Mouse (Mus musculus): ENCODE measurements around the gene Ddo. TPM values are rescaled to one million over a fixed set of nuclear protein-coding genes. Genes with fewer than 3 reads are reported as not detected.
A peak's percentile ranks its signal among the peaks of the same experiment; 100 is the strongest.

The Ddo gene
- total RNA-seq (2021) (10 to 100 TPM; 33.8 to 34.1 TPM), polyA plus RNA-seq (2012; rRNA removed) (33.5 and 62.6 TPM in 2 replicates)
- long read RNA-seq, transcript Ddo-201 (5 exons, 3,000 nt), result major isoform, 25 of 32 reads
- long read RNA-seq, partial matches to known transcripts, result 0 of 32 reads
- long read RNA-seq, other reads (novel, unspliced or antisense), result 7 of 32 reads

- H3K9ac ChIP-seq (ENCODE audit: low read depth, low read length), result peak within 1 kb of the TSS; percentile 40
- intact Hi-C loops (cut with DNase I), result no loop called here
- peaks cover 2% of the 10 kb centered on the region; the same call in 1 of the 2 replicates for H3K4me1 ChIP-seq (ENCODE audit: control insufficient read depth, insufficient read depth, low read length)
These were observed at the start of gene Ddo for GRCm38 (mm10) chr10:40629656-40630311. Ddo (plus strand) TSS chr10:40630011.

DNA sequence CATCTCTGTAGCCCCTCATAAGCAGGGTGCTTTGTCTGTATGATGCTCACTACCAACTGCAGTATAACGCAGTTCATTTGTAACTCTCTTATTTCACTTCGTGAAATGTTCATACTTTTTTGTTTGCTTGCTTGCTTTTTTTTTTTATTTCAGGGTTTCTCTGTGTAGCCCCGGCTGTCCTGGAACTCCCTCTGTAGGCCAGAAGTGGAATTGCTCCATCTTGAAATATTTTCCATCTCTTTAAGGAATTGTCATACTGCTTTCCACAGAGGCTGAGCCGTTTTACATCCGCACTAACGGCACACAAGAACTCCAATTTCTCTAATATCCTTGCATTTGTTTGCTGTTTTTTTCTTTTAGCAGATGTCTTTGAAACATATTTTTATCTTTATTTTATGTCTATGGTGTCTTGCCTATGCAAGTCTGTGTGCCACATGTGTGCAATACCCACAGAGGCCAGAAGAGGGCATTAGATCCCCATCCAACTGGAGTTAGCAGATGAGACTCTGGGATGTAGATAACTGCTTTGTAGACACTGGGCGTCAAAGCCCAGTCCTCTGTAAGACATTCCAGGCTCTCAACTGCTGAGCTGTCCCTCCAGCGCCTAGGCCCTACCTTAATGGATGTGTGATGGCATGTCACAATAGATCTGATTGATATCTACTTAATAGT, 46.1 kb upstream of the Ddo start:
- Histone ChIP-seq H3K27me3 (ENCODE audit: control insufficient read depth, insufficient read depth, low read length) (no peaks in the 10 kb centered on the region), H3K9ac (ENCODE audit: low read depth, low read length) (no peak overlapping the region), H3K79me2 (replicated peaks; ENCODE audit: control insufficient read depth, insufficient read depth, low read length) (no peaks in the 10 kb centered on the region), H3K4me3 (no peak overlapping the region), H3K27ac (no peak overlapping the region), H3K4me1 (ENCODE audit: control insufficient read depth, insufficient read depth, low read length) (no peaks in the 10 kb centered on the region), H3K36me3 (ENCODE audit: control insufficient read depth, insufficient read depth, low read length) (no peaks in the 10 kb centered on the region)
- intact Hi-C loops (cut with DNase I), result no loop called here
- DNase-seq, result no peak
- WGBS, result 78% methylated on average over 8 of the region's 8 CpGs
- TF ChIP-seq CTCF (IDR thresholded peaks at IDR 0.05) (peak; percentile 35), EP300 (IDR thresholded peaks at IDR 0.05; ENCODE audit: insufficient read depth, low read depth, low read length) (no peak), POLR2A (IDR thresholded peaks at IDR 0.05; ENCODE audit: insufficient read depth, low read depth, low read length) (no peak)

More at GRCm38 (mm10) chr10:40629656-40630311, at the start of gene Ddo:
- peak; percentile 42 to 80 for DNase-seq
- Histone ChIP-seq H3K36me3 (ENCODE audit: control insufficient read depth, insufficient read depth, low read length) (no peaks in the 10 kb centered on the region; the same call in 1 of the 2 replicates), H3K27ac (peak within 1 kb of the TSS; percentile 91), H3K79me2 (replicated peaks; ENCODE audit: control insufficient read depth, insufficient read depth, low read length) (no peaks in the 10 kb centered on the region), H3K4me3 (peak within 1 kb of the TSS; percentile 31), H3K27me3 (ENCODE audit: control insufficient read depth, insufficient read depth, low read length) (no peaks in the 10 kb centered on the region)
- no peak for TF ChIP-seq CTCF (IDR thresholded peaks at IDR 0.05)
- TF ChIP-seq POLR2A (IDR thresholded peaks at IDR 0.05; ENCODE audit: insufficient read depth, low read depth, low read length), result 0 out of 2 replicates have a peak, but pooled peaks have one; percentile 11
- peak; percentile 36; the same call in 1 of the 2 replicates for TF ChIP-seq EP300 (IDR thresholded peaks at IDR 0.05; ENCODE audit: insufficient read depth, low read depth, low read length)
- WGBS, result 40% methylated on average over 8 of the region's 8 CpGs

GRCm38 (mm10) chr10:40592186-40592585, 37.6 kb upstream of the Ddo start:
- no peak overlapping the region for H3K27ac ChIP-seq
- 38% methylated on average over 7 of the region's 7 CpGs for WGBS
- H3K27me3 ChIP-seq (ENCODE audit: control insufficient read depth, insufficient read depth, low read length), result no peaks in the 10 kb centered on the region
- H3K79me2 ChIP-seq (replicated peaks; ENCODE audit: control insufficient read depth, insufficient read depth, low read length), result no peaks in the 10 kb centered on the region
- intact Hi-C loops (cut with DNase I), result no loop called here
- H3K4me3 ChIP-seq, result no peak overlapping the region
- no peak overlapping the region for H3K9ac ChIP-seq (ENCODE audit: low read depth, low read length)
- no peak for DNase-seq
- TF ChIP-seq POLR2A (IDR thresholded peaks at IDR 0.05; ENCODE audit: insufficient read depth, low read depth, low read length) (no peak), CTCF (IDR thresholded peaks at IDR 0.05) (no peak), EP300 (IDR thresholded peaks at IDR 0.05; ENCODE audit: insufficient read depth, low read depth, low read length) (no peak)
- no peaks in the 10 kb centered on the region for H3K4me1 ChIP-seq (ENCODE audit: control insufficient read depth, insufficient read depth, low read length)
- H3K36me3 ChIP-seq (ENCODE audit: control insufficient read depth, insufficient read depth, low read length), result no peaks in the 10 kb centered on the region

GRCm38 (mm10) chr10:40597177-40597576, 32.6 kb upstream of the Ddo start:
- peak in 1 of 2 experiments; percentile 22 for DNase-seq
- Histone ChIP-seq H3K27me3 (ENCODE audit: control insufficient read depth, insufficient read depth, low read length) (no peaks in the 10 kb centered on the region), H3K4me3 (no peak overlapping the region), H3K4me1 (ENCODE audit: control insufficient read depth, insufficient read depth, low read length) (no peaks in the 10 kb centered on the region), H3K9ac (ENCODE audit: low read depth, low read length) (no peak overlapping the region), H3K36me3 (ENCODE audit: control insufficient read depth, insufficient read depth, low read length) (no peaks in the 10 kb centered on the region), H3K79me2 (replicated peaks; ENCODE audit: control insufficient read depth, insufficient read depth, low read length) (no peaks in the 10 kb centered on the region), H3K27ac (no peak overlapping the region)
- no peak for TF ChIP-seq CTCF (IDR thresholded peaks at IDR 0.05)
- no peak for TF ChIP-seq EP300 (IDR thresholded peaks at IDR 0.05; ENCODE audit: insufficient read depth, low read depth, low read length)
- TF ChIP-seq POLR2A (IDR thresholded peaks at IDR 0.05; ENCODE audit: insufficient read depth, low read depth, low read length), result no peak
- intact Hi-C loops (cut with DNase I), result no loop called here
- 58% methylated on average over 3 of the region's 3 CpGs for WGBS

GRCm38 (mm10) chr10:40604706-40605394, 25.0 kb upstream of the Ddo start:
- H3K27me3 ChIP-seq (ENCODE audit: control insufficient read depth, insufficient read depth, low read length), result no peaks in the 10 kb centered on the region
- intact Hi-C loops (cut with DNase I), result no loop called here
- no peaks in the 10 kb centered on the region for H3K79me2 ChIP-seq (replicated peaks; ENCODE audit: control insufficient read depth, insufficient read depth, low read length)
- H3K27ac ChIP-seq, result no peak overlapping the region
- no peak overlapping the region for H3K9ac ChIP-seq (ENCODE audit: low read depth, low read length)
- no peaks in the 10 kb centered on the region for H3K36me3 ChIP-seq (ENCODE audit: control insufficient read depth, insufficient read depth, low read length)
- H3K4me1 ChIP-seq (ENCODE audit: control insufficient read depth, insufficient read depth, low read length), result no peaks in the 10 kb centered on the region
- WGBS, result 57% methylated on average over 6 of the region's 6 CpGs
- no peak for DNase-seq
- TF ChIP-seq EP300 (IDR thresholded peaks at IDR 0.05; ENCODE audit: insufficient read depth, low read depth, low read length), result no peak
- peak; percentile 51 for TF ChIP-seq CTCF (IDR thresholded peaks at IDR 0.05)
- no peak overlapping the region for H3K4me3 ChIP-seq

Measured in heart, adult 2 months (tissue).